Mouse (Mus musculus) cortical plate, adult 2 months (tissue): ENCODE data around the gene Fer1l4. TPM values are rescaled to one million over a fixed set of nuclear protein-coding genes. Genes with fewer than 3 reads are reported as not detected.

Experiments
- H3K27ac ChIP-seq: fragments of 200-500 bp; 2 replicates; pipeline ENCODE4 v1.5.1; 2012; ENCODE audit warnings: low read length, control low read depth, inconsistent platforms; ENCODE audit not compliant: insufficient read depth
- H3K4me1 ChIP-seq: fragments of 200-500 bp; 2 replicates; pipeline ENCODE4 v1.6.1; 2011; ENCODE audit warnings: low read length; ENCODE audit not compliant: control insufficient read depth, insufficient read depth
- H3K4me3 ChIP-seq: fragments of 200-500 bp; 2 replicates; pipeline ENCODE4 v1.5.1; 2011; ENCODE audit warnings: mild to moderate bottlenecking, low read length, control low read depth; ENCODE audit not compliant: insufficient read depth
- CTCF ChIP-seq: fragments of 200-500 bp; IDR thresholded peaks from 2 replicates; pipeline ENCODE4 v1.5.1; 2011; ENCODE audit warnings: mild to moderate bottlenecking, control low read depth, low read length; ENCODE audit not compliant: insufficient read depth; ENCODE audit errors: extremely low read depth
- POLR2A ChIP-seq: fragments of 200-500 bp; IDR thresholded peaks from 2 replicates; pipeline ENCODE4 v1.6.1; 2011; ENCODE audit warnings: mild to moderate bottlenecking, low read length, control low read depth; ENCODE audit not compliant: insufficient read depth; ENCODE audit errors: extremely low read depth
- polyA plus RNA-seq: library from polyadenylated mRNA; depleted of rRNA; stranded (reverse); fragments of >200 nt; gene quantifications from 2 replicates; pipeline ENCODE4 v1.2.3, GENCODE M21; 2012

Fer1l4 gene
- polyA plus RNA-seq, 1 experiment = 0.04 TPM

GRCm38 (mm10) chr2:156021219-156021618 lies 31.5 kb downstream of the Fer1l4 start:
- Histone ChIP-seq H3K4me3 (no peak overlapping the region), H3K4me1 (no peaks in the 10 kb centered on the region), H3K27ac (no peak overlapping the region)
- TF ChIP-seq POLR2A (no peak), CTCF (no peak)

GRCm38 (mm10) chr2:156018106-156018505 lies 34.6 kb downstream of the Fer1l4 start:
- Histone ChIP-seq H3K4me1 (no peaks in the 10 kb centered on the region), H3K4me3 (no peak overlapping the region), H3K27ac (no peak overlapping the region)
- no peak for TF ChIP-seq POLR2A
- TF ChIP-seq CTCF = no peak

GRCm38 (mm10) chr2:156007888-156008532 lies 44.7 kb downstream of the Fer1l4 start, which contains the start of the genes 6430550D23Rik and Ergic3:
Gene 6430550D23Rik (minus strand): TSS chr2:156007977.
Gene Ergic3 (plus strand): TSS chr2:156008045.
- TF ChIP-seq POLR2A (peak; percentile 42; the same call in 1 of the 2 replicates), CTCF (no peak)
- no peak within 1 kb of the TSS for H3K27ac ChIP-seq
- peaks cover 5% of the 10 kb centered on the region for H3K4me1 ChIP-seq
- H3K4me3 ChIP-seq = peak within 1 kb of the TSS; percentile 82

GRCm38 (mm10) chr2:156005393-156005792 lies 47.4 kb downstream of the Fer1l4 start:
- H3K4me3 ChIP-seq = no peak overlapping the region
- TF ChIP-seq POLR2A (no peak), CTCF (no peak)

GRCm38 (mm10) chr2:155991863-155992321 lies 60.9 kb downstream of the Fer1l4 start:
- Histone ChIP-seq H3K4me3 (no peak overlapping the region), H3K27ac (no peak overlapping the region), H3K4me1 (no peaks in the 10 kb centered on the region)
- no peak for TF ChIP-seq POLR2A
- TF ChIP-seq CTCF = no peak

More at GRCm38 (mm10) chr2:156005393-156005792, 47.4 kb downstream of the Fer1l4 start:
- Histone ChIP-seq H3K27ac (no peak overlapping the region), H3K4me1 (peaks cover 5% of the 10 kb centered on the region)

- TF ChIP-seq CTCF (no peak), POLR2A (no peak)
- Histone ChIP-seq H3K27ac (no peak overlapping the region), H3K4me1 (no peaks in the 10 kb centered on the region), H3K4me3 (no peak overlapping the region)
Observed at GRCm38 (mm10) chr2:155991151-155991550, 61.6 kb downstream of the Fer1l4 start.

GRCm38 (mm10) chr2:155989085-155989484 lies 63.7 kb downstream of the Fer1l4 start:
- TF ChIP-seq POLR2A (no peak), CTCF (no peak)
- no peaks in the 10 kb centered on the region for H3K4me1 ChIP-seq

GRCm38 (mm10) chr2:155987131-155987530 lies 65.6 kb downstream of the Fer1l4 start:
- TF ChIP-seq CTCF (no peak), POLR2A (no peak)
- Histone ChIP-seq H3K4me1 (no peaks in the 10 kb centered on the region), H3K27ac (no peak overlapping the region), H3K4me3 (no peak overlapping the region)

More at GRCm38 (mm10) chr2:155989085-155989484, 63.7 kb downstream of the Fer1l4 start:
- Histone ChIP-seq H3K4me3 (no peak overlapping the region), H3K27ac (no peak overlapping the region)

- no peak overlapping the region for H3K27ac ChIP-seq
Observed at GRCm38 (mm10) chr2:155985776-155986175, 67.0 kb downstream of the Fer1l4 start.

More at GRCm38 (mm10) chr2:155985776-155986175, 67.0 kb downstream of the Fer1l4 start:
- TF ChIP-seq POLR2A (no peak), CTCF (no peak)
- H3K4me1 ChIP-seq = no peaks in the 10 kb centered on the region
- H3K4me3 ChIP-seq = no peak overlapping the region
